Mouse (Mus musculus) heart, adult 2 months (tissue): ENCODE data around the gene Pigu.

Experiments
- CTCF ChIP-seq: fragments of 200-600 bp; IDR thresholded peaks from 2 replicates; pipeline ENCODE4 v1.8.1; 2022; ENCODE audit warnings: antibody characterized with exemption, mild to moderate bottlenecking, moderate library complexity
- POLR2A ChIP-seq: fragments of 200-500 bp; IDR thresholded peaks from 2 replicates; pipeline ENCODE4 v1.6.1; 2011; ENCODE audit warnings: mild to moderate bottlenecking, low read depth, low read length, control low read depth; ENCODE audit not compliant: insufficient read depth

GRCm38 (mm10) chr2:155278361-155278760, 78.9 kb downstream of the Pigu start:
- TF ChIP-seq CTCF (no peak), POLR2A (0 out of 2 replicates have a peak, but pooled peaks have one; percentile 51)
